Mouse (Mus musculus): ENCODE data around the gene Smtn. TPM values are rescaled to one million over a fixed set of nuclear protein-coding genes. Genes with fewer than 3 reads are reported as not detected.

Gene Smtn
- total RNA-seq, 2 experiments from 2014 or later = 70.3 to 119 TPM

DNA sequence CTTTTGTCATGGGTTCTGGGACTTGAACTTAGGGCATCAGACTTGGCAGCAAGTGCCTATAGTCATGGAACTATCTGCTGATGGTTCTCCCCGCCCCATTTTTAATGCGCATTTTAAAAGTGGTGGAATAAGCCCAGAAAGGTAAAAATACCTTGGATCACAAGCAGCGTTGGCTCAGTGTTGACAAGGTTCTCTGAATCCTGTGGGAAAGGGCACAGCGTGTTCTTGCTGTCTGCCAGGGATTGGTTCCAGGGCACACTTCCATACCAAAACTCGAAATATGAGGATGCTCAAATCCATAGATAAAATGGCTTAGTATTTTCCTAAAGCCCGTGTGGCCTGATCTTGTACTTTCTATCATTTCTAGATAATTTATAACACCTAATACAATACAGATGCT is 27.1 kb downstream of the Smtn start:
- intact Hi-C loops (cut with DNase I) = loop anchor here (5.0 to 10.0 kb wide), 2 partner anchors 128 to 166 kb away; no protein-coding TSS in a partner anchor
- no peak for TF ChIP-seq CTCF (IDR thresholded peaks at IDR 0.05)
- no peak overlapping the region for H3K27ac ChIP-seq

DNA sequence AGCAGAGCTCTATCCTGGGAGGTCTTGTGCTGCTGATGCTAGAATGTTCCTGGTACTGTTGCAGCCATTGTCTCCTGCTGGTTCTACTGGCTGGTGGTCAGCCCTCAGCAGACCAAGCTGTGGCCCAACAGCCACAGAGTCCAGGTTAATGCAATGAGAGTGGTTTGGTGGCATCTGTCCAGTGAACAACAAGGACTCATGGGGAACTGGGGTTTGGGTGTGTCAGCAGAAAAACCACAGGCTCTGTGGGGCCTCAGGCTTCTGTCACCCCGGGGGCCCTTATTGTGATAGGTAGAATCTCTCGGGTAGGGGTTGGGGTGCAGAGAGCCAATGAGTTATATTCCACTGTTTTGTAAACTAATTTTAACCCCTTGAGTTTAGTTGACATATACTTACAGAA is 30.1 kb downstream of the Smtn start:
- no peak for DNase-seq
- intact Hi-C loops (cut with DNase I) = loop anchor here (5.0 to 10.0 kb wide), 2 partner anchors 126 to 163 kb away; no protein-coding TSS in a partner anchor
- no peak overlapping the region for H3K4me3 ChIP-seq
- H3K27ac ChIP-seq = peak overlapping the region; percentile 82; the same call in 1 of the 2 replicates
- TF ChIP-seq CTCF (IDR thresholded peaks at IDR 0.05) = no peak

More for the DNA sequence above, 27.1 kb downstream of the Smtn start:
- no peak for DNase-seq
- no peak overlapping the region for H3K4me3 ChIP-seq

DNA sequence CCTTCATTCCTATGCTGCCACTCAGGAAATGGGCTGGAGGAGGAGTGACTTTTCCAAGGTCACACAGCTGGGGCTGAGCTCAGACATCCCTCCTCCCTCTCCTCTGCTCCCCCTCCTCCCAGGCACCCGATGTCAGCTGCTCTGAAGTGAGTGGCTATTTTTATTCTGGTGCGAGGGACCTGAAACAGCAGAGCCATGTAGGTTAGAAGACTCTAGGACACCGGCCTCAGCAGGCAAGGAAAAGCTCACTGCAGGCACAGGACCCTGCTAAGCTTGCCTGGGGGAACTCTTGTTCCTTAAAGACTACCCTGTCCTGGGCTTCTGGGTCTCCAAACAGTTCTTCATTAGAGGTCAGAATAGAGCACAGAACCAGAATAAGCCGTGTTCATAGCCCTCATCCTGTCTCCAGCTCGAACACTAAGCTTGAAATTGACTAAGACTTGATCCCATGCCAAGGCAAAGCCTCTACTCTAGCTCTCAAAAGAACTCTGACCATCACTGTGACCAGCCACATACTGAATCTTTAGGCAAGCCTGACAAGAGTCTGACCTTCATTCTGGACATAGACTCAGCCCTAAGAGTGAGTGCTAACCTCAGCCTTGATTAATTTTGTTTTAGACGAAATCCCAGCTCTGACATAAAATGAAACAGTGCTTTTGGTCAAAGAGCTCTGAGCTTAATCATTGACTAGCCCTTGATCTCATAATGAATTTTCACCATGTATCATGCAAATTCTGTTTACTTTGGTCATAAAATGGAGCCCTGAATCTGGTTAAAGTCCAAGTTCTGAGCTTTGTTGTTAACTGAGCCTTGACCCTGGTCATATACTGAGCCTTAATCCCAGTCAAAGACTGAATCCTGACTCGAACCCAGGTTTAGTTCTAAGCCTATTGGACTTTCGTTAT is 31.0 kb downstream of the Smtn start:
- DNase-seq = no peak
- peak overlapping the region; percentile 82 for H3K27ac ChIP-seq
- intact Hi-C loops (cut with DNase I) = loop anchor here (5.0 to 10.0 kb wide), 2 partner anchors 125 to 162 kb away; no protein-coding TSS in a partner anchor
- TF ChIP-seq CTCF (IDR thresholded peaks at IDR 0.05) = no peak
- peak overlapping the region; percentile 28; the same call in 1 of the 2 replicates for H3K4me3 ChIP-seq

DNA sequence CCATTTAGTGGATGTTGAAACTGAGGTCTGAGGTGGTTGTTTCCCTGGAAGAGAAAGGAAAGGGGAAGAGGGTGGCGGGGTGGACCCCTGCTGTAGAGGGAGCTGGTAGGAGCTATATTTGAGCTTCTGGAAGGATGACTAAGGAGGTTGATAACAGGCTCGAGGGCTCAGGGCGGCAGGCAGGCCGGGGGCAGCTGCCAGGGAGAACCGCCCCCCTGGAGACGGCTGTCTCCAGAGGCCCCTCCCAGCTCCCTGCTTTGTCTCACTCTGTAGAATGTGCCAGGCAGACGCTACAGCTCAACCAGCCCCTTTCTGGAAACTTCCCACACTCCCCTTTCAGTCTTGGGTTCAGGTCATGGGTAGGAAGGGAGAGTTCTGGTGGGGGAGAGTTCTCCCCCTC is 32.2 kb downstream of the Smtn start:
- Histone ChIP-seq H3K27ac (peak overlapping the region; percentile 35), H3K4me3 (no peak overlapping the region)
- no peak for TF ChIP-seq CTCF (IDR thresholded peaks at IDR 0.05)
- no peak for DNase-seq
- intact Hi-C loops (cut with DNase I) = no loop called here

DNA sequence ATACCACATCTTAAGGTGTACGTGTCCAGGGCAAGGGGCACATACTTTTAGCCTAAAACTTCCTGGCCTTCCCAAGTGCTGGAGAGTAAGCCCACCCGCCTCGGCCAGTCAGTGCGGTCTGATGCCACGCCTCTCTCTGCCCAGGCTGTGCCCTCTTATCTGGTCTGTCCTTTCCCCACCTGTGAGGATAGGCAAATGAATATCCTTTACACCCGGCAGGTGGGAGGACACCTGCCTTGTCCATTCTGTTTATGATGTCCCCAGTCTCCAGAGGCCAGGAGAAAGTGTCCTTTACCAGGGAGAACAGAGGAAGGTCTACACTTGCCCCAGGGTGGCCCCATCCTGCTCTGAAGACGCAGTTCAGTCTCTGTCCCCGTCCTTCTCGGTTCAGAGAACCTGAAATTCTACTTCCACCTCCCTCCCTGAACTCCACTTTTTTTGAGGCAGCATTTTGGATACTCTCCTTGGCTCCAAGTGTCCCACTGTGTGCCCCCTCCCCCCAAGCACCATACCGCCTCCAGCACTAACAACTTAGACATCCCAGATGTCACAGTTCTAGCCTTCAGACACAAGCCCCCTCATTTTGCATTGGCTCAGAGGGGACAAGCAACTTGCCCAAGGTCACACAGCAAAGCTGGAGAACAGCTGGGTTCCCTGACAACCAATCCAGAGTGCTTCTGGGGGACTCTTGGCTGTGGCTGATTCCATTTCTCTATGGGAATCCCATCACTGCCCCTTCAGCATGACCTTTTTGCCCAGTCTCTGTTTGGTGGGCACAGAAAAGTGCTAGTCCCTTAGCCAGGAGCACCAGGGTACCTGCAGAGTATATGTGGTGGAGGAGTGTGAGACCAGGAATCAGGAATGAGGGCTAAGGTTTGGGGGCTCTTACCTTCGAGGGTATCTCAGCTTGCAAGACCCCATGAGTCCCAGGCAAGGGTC is 36.4 kb downstream of the Smtn start:
- Histone ChIP-seq H3K27ac (peak overlapping the region; percentile 58), H3K4me3 (peak overlapping the region; percentile 44)
- intact Hi-C loops (cut with DNase I) = no loop called here
- DNase-seq = no peak
- no peak for TF ChIP-seq CTCF (IDR thresholded peaks at IDR 0.05)

DNA sequence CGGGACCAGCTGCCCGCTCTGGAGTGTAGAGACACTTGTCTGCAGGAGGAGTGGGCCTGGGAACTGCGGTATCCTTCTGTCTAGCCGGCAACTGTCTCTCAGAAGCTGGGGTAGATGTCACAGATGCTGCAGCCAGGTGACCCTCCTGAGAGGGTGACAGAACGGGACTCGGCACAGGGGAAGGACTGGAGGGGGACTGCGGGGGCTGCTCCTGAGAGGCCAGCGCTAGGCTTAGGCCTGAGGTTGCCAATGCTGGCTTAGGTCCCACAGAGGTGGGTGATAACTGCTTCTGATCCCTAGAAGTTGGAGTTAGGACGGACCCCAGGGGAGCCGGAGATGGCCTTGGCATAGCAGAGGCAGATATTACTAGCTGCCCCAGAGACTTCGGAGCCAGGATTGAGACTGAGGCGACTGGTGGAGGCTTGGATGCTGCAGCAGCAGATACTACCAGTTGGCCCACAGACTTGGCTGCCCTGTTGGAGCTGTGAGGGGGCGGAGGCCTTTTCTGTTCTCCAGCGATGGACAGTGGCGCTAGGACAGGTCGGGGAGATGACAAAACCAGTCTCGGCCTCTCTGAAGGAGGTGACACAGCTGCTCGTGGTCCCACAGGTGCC is 37.8 kb downstream of the Smtn start:
- no peak for TF ChIP-seq CTCF (IDR thresholded peaks at IDR 0.05)
- no peak for DNase-seq
- Histone ChIP-seq H3K4me3 (no peak overlapping the region), H3K27ac (no peak overlapping the region)
- intact Hi-C loops (cut with DNase I) = no loop called here

DNA sequence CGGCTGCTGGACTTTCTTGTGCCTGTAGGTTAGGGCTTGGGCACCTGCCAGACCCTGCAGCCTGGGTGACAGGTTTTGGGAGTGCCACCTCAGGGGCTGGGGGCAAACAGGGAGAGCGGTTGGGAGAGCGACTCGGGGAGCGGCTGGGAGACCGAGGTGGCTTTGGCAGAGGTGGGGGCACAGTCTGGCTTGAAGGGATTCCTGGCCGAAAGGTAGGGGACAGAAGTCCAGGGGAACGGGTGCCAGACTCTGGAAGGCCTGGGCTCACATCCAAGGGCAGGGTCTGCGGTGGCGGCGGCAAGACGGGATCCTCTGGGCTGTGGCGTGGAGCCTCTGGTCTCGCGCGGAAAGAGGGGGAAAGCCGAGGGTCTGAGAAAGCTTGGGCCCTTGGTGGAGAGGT is 38.4 kb downstream of the Smtn start:
- Histone ChIP-seq H3K4me3 (no peak overlapping the region), H3K27ac (no peak overlapping the region)
- TF ChIP-seq CTCF (IDR thresholded peaks at IDR 0.05) = no peak
- intact Hi-C loops (cut with DNase I) = no loop called here
- no peak for DNase-seq

DNA sequence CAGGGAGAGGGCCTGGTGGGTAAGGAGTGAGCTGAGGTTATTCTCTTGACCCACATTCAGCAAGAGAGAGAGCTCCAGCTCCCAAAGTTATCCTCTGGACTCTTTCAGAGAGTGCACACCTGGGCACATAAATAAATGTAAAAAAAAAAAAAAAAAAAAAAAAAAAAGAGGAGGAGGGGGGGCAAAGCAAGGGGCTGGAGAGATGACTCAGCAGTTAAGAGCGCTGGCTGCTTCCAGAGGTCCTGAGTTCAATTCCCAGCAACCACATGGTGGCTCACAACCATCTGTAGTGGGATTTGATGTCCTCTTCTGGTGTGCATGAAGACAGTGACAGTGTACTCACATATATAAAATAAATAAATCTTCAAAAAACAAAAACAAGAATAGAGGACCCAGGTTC is 43.1 kb downstream of the Smtn start:
- intact Hi-C loops (cut with DNase I) = no loop called here
- Histone ChIP-seq H3K27ac (no peak overlapping the region), H3K4me3 (no peak overlapping the region)
- no peak for TF ChIP-seq CTCF (IDR thresholded peaks at IDR 0.05)
- no peak for DNase-seq

DNA sequence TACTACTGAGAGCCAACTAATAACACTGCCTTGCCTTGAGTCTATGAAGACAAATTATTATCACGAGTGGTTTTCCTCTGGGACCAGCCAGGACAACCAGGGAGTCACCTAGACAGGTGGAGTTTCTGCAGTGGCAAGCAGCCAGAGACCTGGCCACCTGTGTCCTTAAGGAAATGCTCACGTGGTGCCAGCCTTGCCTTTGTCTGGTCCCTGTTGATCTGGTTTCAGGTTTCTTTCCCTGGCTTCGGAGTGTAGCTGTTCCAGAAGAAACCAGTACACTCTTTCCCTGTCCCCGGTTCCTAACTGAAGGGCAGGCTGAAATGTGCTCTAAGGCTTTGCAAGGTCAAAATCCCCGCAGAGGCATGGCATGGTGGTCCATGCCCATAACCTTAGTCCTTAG is 43.7 kb downstream of the Smtn start:
- intact Hi-C loops (cut with DNase I) = no loop called here
- Histone ChIP-seq H3K27ac (no peak overlapping the region), H3K4me3 (no peak overlapping the region)
- TF ChIP-seq CTCF (IDR thresholded peaks at IDR 0.05) = no peak
- no peak for DNase-seq

DNA sequence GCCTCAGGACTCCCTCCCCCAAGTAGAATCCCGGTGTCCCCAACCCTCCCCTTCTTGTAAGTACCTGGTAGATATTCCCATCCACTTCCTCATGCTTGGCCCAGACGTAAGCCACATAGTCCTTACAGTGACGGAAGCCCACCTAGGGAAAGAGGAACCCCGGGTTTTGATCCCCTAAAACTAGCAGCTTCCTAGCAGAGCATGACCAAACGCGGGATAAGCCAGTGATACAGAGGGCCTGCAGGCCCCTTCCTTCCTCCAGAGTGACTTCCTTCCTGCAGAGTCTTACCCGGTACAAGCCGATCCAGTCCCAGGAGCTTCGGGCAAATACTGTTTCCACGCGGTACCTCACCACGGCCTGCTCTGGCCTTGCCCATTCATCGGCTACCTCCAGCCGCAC is 44.9 kb downstream of the Smtn start:
- intact Hi-C loops (cut with DNase I) = no loop called here
- Histone ChIP-seq H3K27ac (no peak overlapping the region), H3K4me3 (no peak overlapping the region)
- no peak for TF ChIP-seq CTCF (IDR thresholded peaks at IDR 0.05)
- no peak for DNase-seq

DNA sequence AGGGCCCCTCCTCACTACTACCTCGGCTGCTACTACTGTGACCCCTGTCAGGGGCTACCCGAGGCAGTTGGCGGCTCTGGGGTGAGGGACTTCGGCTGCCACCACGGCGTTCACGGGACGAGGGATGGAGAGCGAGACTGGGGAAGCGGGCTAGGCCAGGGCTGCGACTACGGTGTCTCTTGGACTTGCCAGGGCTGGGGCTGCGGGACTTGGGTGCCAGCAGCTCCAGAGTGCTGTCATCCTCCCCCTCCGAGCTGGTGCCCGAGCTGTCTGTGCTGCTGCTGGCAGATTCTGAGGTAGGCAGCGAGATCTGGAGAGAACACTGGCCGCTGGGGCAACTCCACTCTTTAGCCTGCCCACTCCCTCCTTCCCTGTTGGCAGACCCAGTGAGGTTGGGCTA is 45.6 kb downstream of the Smtn start:
- DNase-seq = no peak
- intact Hi-C loops (cut with DNase I) = no loop called here
- Histone ChIP-seq H3K4me3 (no peak overlapping the region), H3K27ac (no peak overlapping the region)
- TF ChIP-seq CTCF (IDR thresholded peaks at IDR 0.05) = no peak

DNA sequence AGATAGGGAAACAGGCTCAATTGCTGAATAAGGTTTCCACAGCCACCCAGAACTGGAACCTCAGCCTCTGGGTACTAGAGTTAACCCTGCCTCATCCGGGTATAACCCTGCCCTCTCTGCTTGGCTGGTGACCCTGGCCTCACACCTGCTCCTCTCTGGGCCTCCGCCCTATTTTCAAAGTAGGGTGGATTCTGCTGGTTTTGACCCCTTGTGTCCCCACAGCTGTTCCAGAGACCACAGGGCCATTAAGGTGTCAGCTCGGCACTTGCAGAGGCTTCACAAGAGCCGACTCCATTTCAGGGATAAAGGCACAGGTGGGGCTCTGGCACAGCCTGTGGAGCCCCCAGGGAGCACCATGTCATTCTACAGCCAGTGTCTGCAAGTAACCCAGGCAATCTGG is 47.7 kb downstream of the Smtn start:
- no peak overlapping the region for H3K27ac ChIP-seq
- H3K4me3 ChIP-seq = no peak overlapping the region
- no peak for DNase-seq
- intact Hi-C loops (cut with DNase I) = no loop called here
- TF ChIP-seq CTCF (IDR thresholded peaks at IDR 0.05) = no peak

Data from gastrocnemius, adult 2 months (tissue).